In genomic region chr9:37563805-37564204, GRCm38 (mm10) we compare ENCODE assay signal across 19 mouse cellular contexts. TPM values are rescaled to one million over a fixed set of nuclear protein-coding genes. Genes with fewer than 3 reads are reported as not detected.
"Had no signal": no experiment of that assay in that cellular context is flagged by ENCODE, and none has a peak within 500 bp of the region (broad histone marks: within the 10 kb centered on the region; RNA-seq: fewer than 3 reads in every experiment).

No protein-coding gene starts in this region.

- H3K9me3 ChIP-seq: lung, embryonic 15.5 days; megakaryocyte, embryonic 14.5 days; midbrain, embryonic 13.5 days; midbrain, embryonic 15.5 days; neural tube, embryonic 12.5 days; stomach, embryonic 15.5 days had no signal

- H3K4me3 ChIP-seq: lung, embryonic 15.5 days; midbrain, embryonic 13.5 days; midbrain, embryonic 15.5 days; neural tube, embryonic 12.5 days; stomach, embryonic 15.5 days had no signal

- H3K4me2 ChIP-seq: lung, embryonic 15.5 days; midbrain, embryonic 11.5 days; midbrain, embryonic 13.5 days; midbrain, embryonic 15.5 days; neural tube, embryonic 12.5 days; stomach, embryonic 15.5 days had no signal

- H3K36me3 ChIP-seq: lung, embryonic 15.5 days; midbrain, embryonic 13.5 days; midbrain, embryonic 15.5 days; neural tube, embryonic 12.5 days; stomach, embryonic 15.5 days had no signal

- H3K9ac ChIP-seq: lung, embryonic 15.5 days; midbrain, embryonic 13.5 days; midbrain, embryonic 15.5 days; neural tube, embryonic 12.5 days; stomach, embryonic 15.5 days had no signal

- ATAC-seq: lung, postnatal 0 days; midbrain, embryonic 13.5 days; midbrain, embryonic 15.5 days had no signal

- H3K27me3 ChIP-seq: lung, embryonic 15.5 days; megakaryocyte, embryonic 14.5 days; midbrain, embryonic 13.5 days; midbrain, embryonic 15.5 days; neural tube, embryonic 12.5 days; stomach, embryonic 15.5 days had no signal

- DNase-seq: lung, adult 2 months; lung, postnatal 14 days; lung, postnatal 36 days; right cerebral cortex, postnatal 14 days; thymus, adult 2 months; thymus, postnatal 25 days; thymus, postnatal 4 days had no signal

- H3K27ac ChIP-seq: lung, embryonic 15.5 days; macrophage; midbrain, embryonic 13.5 days; midbrain, embryonic 15.5 days; neural tube, embryonic 12.5 days; stomach, embryonic 15.5 days; stomach, postnatal 0 days had no signal

RNA-seq across cellular contexts. Expression of gene Vsig2, which starts 24.8 kb away (rescaled TPM):
- total RNA-seq: megakaryocyte progenitor cell, adult 5-6 weeks; monocyte, adult 5-6 weeks had no signal
- polyA plus RNA-seq: macrophage; midbrain, embryonic 11.5 days had no signal

RNA-seq across cellular contexts. Expression of gene Esam, which starts 35.9 kb away (rescaled TPM):
- total RNA-seq: monocyte, adult 5-6 weeks had no signal

RNA-seq across cellular contexts. Expression of gene Spa17, which starts 49.7 kb away (rescaled TPM):
- total RNA-seq: monocyte, adult 5-6 weeks had no signal
